Comparison of ENCODE assay signal across 15 mouse cellular contexts in genomic region chr2:179967633-179968032, GRCm38 (mm10).
"Had no signal": no experiment of that assay in that cellular context is flagged by ENCODE, and none has a peak within 500 bp of the region (broad histone marks: within the 10 kb centered on the region; RNA-seq: fewer than 3 reads in every experiment).

No protein-coding gene starts in this region.

- H3K9ac ChIP-seq: limb, embryonic 12.5 days; liver, embryonic 13.5 days; liver, postnatal 0 days; lung, embryonic 15.5 days; neural tube, embryonic 15.5 days had no signal

- ATAC-seq: liver, postnatal 0 days had no signal

- H3K27ac ChIP-seq: layer of hippocampus, adult 2 months; limb, embryonic 12.5 days; liver, embryonic 13.5 days; lung, embryonic 15.5 days; macrophage; neural tube, embryonic 15.5 days had no signal

- H3K27me3 ChIP-seq: limb, embryonic 12.5 days; liver, embryonic 13.5 days; lung, embryonic 15.5 days; neural tube, embryonic 15.5 days had no signal

- H3K9me3 ChIP-seq: limb, embryonic 12.5 days; liver, embryonic 13.5 days; lung, embryonic 15.5 days; neural tube, embryonic 15.5 days had no signal

- DNase-seq: kidney, postnatal 4 days; liver; liver, embryonic 13.5 days; liver, postnatal 0 days; lung, postnatal 14 days; midbrain, embryonic 14.5 days; right cerebral cortex, adult 18-20 months; right cerebral cortex, postnatal 25 days; thymus, postnatal 36 days had no signal

- H3K4me2 ChIP-seq: limb, embryonic 12.5 days; liver, embryonic 13.5 days; lung, embryonic 15.5 days; neural tube, embryonic 15.5 days had no signal

- H3K4me3 ChIP-seq: layer of hippocampus, adult 2 months; limb, embryonic 12.5 days; liver, embryonic 13.5 days; lung, embryonic 15.5 days; myocyte; neural tube, embryonic 15.5 days had no signal

- H3K36me3 ChIP-seq: limb, embryonic 12.5 days; liver, embryonic 13.5 days; lung, embryonic 15.5 days; neural tube, embryonic 15.5 days had no signal
